9 mouse cellular contexts compared by ENCODE assay signal in genomic region chr7:25322058-25322484, GRCm38 (mm10). TPM values are rescaled to one million over a fixed set of nuclear protein-coding genes. Genes with fewer than 3 reads are reported as not detected.
DNase-seq lines count a peak whose midpoint lies in the region; ATAC-seq lines count a peak whose summit lies in the region.
"Had no signal": no experiment of that assay in that cellular context is flagged by ENCODE, and none has a peak within 500 bp of the region (broad histone marks: within the 10 kb centered on the region; RNA-seq: fewer than 3 reads in every experiment).

No protein-coding gene starts in this region.

- no peaks in the 10 kb centered on the region for H3K36me3 ChIP-seq in liver, embryonic 11.5 days (ENCODE audit: control insufficient read depth, insufficient read depth, low read length)
- no peaks in the 10 kb centered on the region for H3K36me3 ChIP-seq in liver, embryonic 12.5 days
- H3K36me3 ChIP-seq in forebrain, embryonic 11.5 days (ENCODE audit: control insufficient read depth, insufficient read depth, low read length): no peaks in the 10 kb centered on the region
- 0 out of 2 replicates have a peak, but pooled peaks cover 2% of the 10 kb centered on the region for H3K36me3 ChIP-seq in neural tube, embryonic 13.5 days

- H3K4me3 ChIP-seq in liver, embryonic 11.5 days (ENCODE audit: low read depth, low read length): no peak overlapping the region
- no peak overlapping the region for H3K4me3 ChIP-seq in liver, embryonic 12.5 days
- no peak overlapping the region for H3K4me3 ChIP-seq in forebrain, embryonic 11.5 days (ENCODE audit: low read depth, low read length)
- H3K4me3 ChIP-seq in neural tube, embryonic 13.5 days: no peak overlapping the region

- peak overlapping the region; percentile 70; the same call in 1 of the 2 replicates for H3K27ac ChIP-seq in liver, embryonic 11.5 days (ENCODE audit: low read depth, low read length)
- H3K27ac ChIP-seq in liver, embryonic 12.5 days: no peak overlapping the region
- peak overlapping the region; percentile 74 for H3K27ac ChIP-seq in forebrain, embryonic 11.5 days (ENCODE audit: low read depth, low read length)
- peak overlapping the region; percentile 61 for H3K27ac ChIP-seq in neural tube, embryonic 13.5 days (replicated peaks)

- no peak overlapping the region for H3K9ac ChIP-seq in liver, embryonic 11.5 days (ENCODE audit: low read depth, low read length)
- no peak overlapping the region for H3K9ac ChIP-seq in liver, embryonic 12.5 days
- H3K9ac ChIP-seq in forebrain, embryonic 11.5 days (ENCODE audit: low read length): peak overlapping the region; percentile 42
- no peak overlapping the region for H3K9ac ChIP-seq in neural tube, embryonic 13.5 days

- 39% methylated on average over 6 of the region's 6 CpGs for WGBS in liver, embryonic 11.5 days
- WGBS in liver, embryonic 12.5 days (ENCODE audit: insufficient replicate concordance): 43% methylated on average over 6 of the region's 6 CpGs
- 3% methylated on average over 6 of the region's 6 CpGs for WGBS in forebrain, embryonic 11.5 days
- WGBS in neural tube, embryonic 13.5 days: 9% methylated on average over 6 of the region's 6 CpGs

- ATAC-seq in liver, embryonic 11.5 days (replicated peaks; ENCODE audit: low FRiP score): no peak
- no peak for ATAC-seq in liver, embryonic 12.5 days
- ATAC-seq in forebrain, embryonic 11.5 days (replicated peaks; ENCODE audit: low FRiP score): peak; percentile 59
- no peak for ATAC-seq in neural tube, embryonic 13.5 days (ENCODE audit: low read depth)
- ATAC-seq in megakaryocyte progenitor cell, adult 5-6 weeks (replicated peaks; ENCODE audit: poor library complexity): no peak
- ATAC-seq in frontal cortex, adult (ENCODE audit: low TSS enrichment): no peak

- H3K27me3 ChIP-seq in liver, embryonic 11.5 days (replicated peaks; ENCODE audit: control insufficient read depth, insufficient read depth, low read length): no peaks in the 10 kb centered on the region
- peaks cover 5% of the 10 kb centered on the region for H3K27me3 ChIP-seq in liver, embryonic 12.5 days (replicated peaks)
- no peaks in the 10 kb centered on the region for H3K27me3 ChIP-seq in forebrain, embryonic 11.5 days (ENCODE audit: control insufficient read depth, insufficient read depth, low read length)
- H3K27me3 ChIP-seq in neural tube, embryonic 13.5 days: no peaks in the 10 kb centered on the region

- no peaks in the 10 kb centered on the region for H3K9me3 ChIP-seq in liver, embryonic 11.5 days (ENCODE audit: control insufficient read depth, low read length)
- no peaks in the 10 kb centered on the region for H3K9me3 ChIP-seq in liver, embryonic 12.5 days (replicated peaks)
- no peaks in the 10 kb centered on the region for H3K9me3 ChIP-seq in forebrain, embryonic 11.5 days (ENCODE audit: control insufficient read depth, low read length)
- H3K9me3 ChIP-seq in neural tube, embryonic 13.5 days: no peaks in the 10 kb centered on the region

- H3K4me2 ChIP-seq in liver, embryonic 11.5 days: peak overlapping the region; percentile 26; the same call in 1 of the 2 replicates
- H3K4me2 ChIP-seq in liver, embryonic 12.5 days: no peak overlapping the region
- peak overlapping the region; percentile 28; the same call in 1 of the 2 replicates for H3K4me2 ChIP-seq in forebrain, embryonic 11.5 days (ENCODE audit: low read depth, low read length, severe bottlenecking)
- peak overlapping the region; percentile 9 for H3K4me2 ChIP-seq in neural tube, embryonic 13.5 days

- peak; percentile 49 for DNase-seq in liver, embryonic 11.5 days (ENCODE audit: low spot score)
- DNase-seq in forebrain, embryonic 11.5 days (ENCODE audit: low spot score): peak; percentile 79
- peak; percentile 69 for DNase-seq in kidney, postnatal 10 days
- no peak for DNase-seq in spleen, postnatal 36 days (ENCODE audit: low spot score in 2 of 2)

- peaks cover 5% of the 10 kb centered on the region for H3K4me1 ChIP-seq in liver, embryonic 11.5 days (replicated peaks; ENCODE audit: control insufficient read depth, insufficient read depth, low read length)
- H3K4me1 ChIP-seq in liver, embryonic 12.5 days: peaks cover 16% of the 10 kb centered on the region
- 0 out of 2 replicates have a peak, but pooled peaks cover 10% of the 10 kb centered on the region for H3K4me1 ChIP-seq in forebrain, embryonic 11.5 days (replicated peaks; ENCODE audit: control insufficient read depth, insufficient read depth, low read length)
- H3K4me1 ChIP-seq in neural tube, embryonic 13.5 days (replicated peaks): peaks cover 35% of the 10 kb centered on the region

RNA-seq across cellular contexts. Expression of gene Megf8, which starts 5.1 kb away (rescaled TPM):
- 5.1 and 5.5 TPM in 2 replicates for polyA plus RNA-seq in liver, embryonic 11.5 days (2014; fragmentation: Nextera tagmentation; extraction: Ambion mirVana)
- 2.6 TPM in 2 replicates for polyA plus RNA-seq in liver, embryonic 12.5 days (2016; fragmentation: Nextera tagmentation; extraction: Ambion mirVana)
- polyA plus RNA-seq in forebrain, embryonic 11.5 days (2014; fragmentation: Nextera tagmentation; extraction: Ambion mirVana): 13.8 and 14.6 TPM in 2 replicates
- polyA plus RNA-seq in neural tube, embryonic 13.5 days (2015; fragmentation: Nextera tagmentation; extraction: Ambion mirVana): 18.3 TPM in 2 replicates
- 2.2 and 2.5 TPM in 2 replicates for total RNA-seq in megakaryocyte progenitor cell, adult 5-6 weeks (2015)
- 3.5 and 3.9 TPM in 2 replicates for total RNA-seq in megakaryocyte progenitor cell, adult 5-6 weeks (2017)

RNA-seq across cellular contexts. Expression of gene Tmem145, which starts 16.2 kb away (rescaled TPM):
- polyA plus RNA-seq in liver, embryonic 11.5 days (2014; fragmentation: Nextera tagmentation; extraction: Ambion mirVana): 0.16 and 0.32 TPM in 2 replicates
- 0.14 TPM in 2 replicates for polyA plus RNA-seq in liver, embryonic 12.5 days (2016; fragmentation: Nextera tagmentation; extraction: Ambion mirVana)
- polyA plus RNA-seq in forebrain, embryonic 11.5 days (2014; fragmentation: Nextera tagmentation; extraction: Ambion mirVana): 6.7 and 7.7 TPM in 2 replicates
- 51.7 and 52.2 TPM in 2 replicates for polyA plus RNA-seq in neural tube, embryonic 13.5 days (2015; fragmentation: Nextera tagmentation; extraction: Ambion mirVana)
- total RNA-seq in megakaryocyte progenitor cell, adult 5-6 weeks (2015): not detected in 2 replicates
- not detected in 2 replicates for total RNA-seq in megakaryocyte progenitor cell, adult 5-6 weeks (2017)

RNA-seq across cellular contexts. Expression of gene Prr19, which starts 20.9 kb away (rescaled TPM):
- polyA plus RNA-seq in liver, embryonic 11.5 days (2014; fragmentation: Nextera tagmentation; extraction: Ambion mirVana): 0.32 and 0.68 TPM in 2 replicates
- 0.10 and 0.14 TPM in 2 replicates for polyA plus RNA-seq in liver, embryonic 12.5 days (2016; fragmentation: Nextera tagmentation; extraction: Ambion mirVana)
- polyA plus RNA-seq in forebrain, embryonic 11.5 days (2014; fragmentation: Nextera tagmentation; extraction: Ambion mirVana): 1.1 and 1.7 TPM in 2 replicates
- polyA plus RNA-seq in neural tube, embryonic 13.5 days (2015; fragmentation: Nextera tagmentation; extraction: Ambion mirVana): 2.1 and 2.9 TPM in 2 replicates
- total RNA-seq in megakaryocyte progenitor cell, adult 5-6 weeks (2015): not detected in 2 replicates
- total RNA-seq in megakaryocyte progenitor cell, adult 5-6 weeks (2017): not detected in 2 replicates
- polyA plus RNA-seq: liver, embryonic 16.5 days had no signal

RNA-seq across cellular contexts. Expression of gene Pafah1b3, which starts 24.3 kb away (rescaled TPM):
- 104 and 106 TPM in 2 replicates for polyA plus RNA-seq in liver, embryonic 11.5 days (2014; fragmentation: Nextera tagmentation; extraction: Ambion mirVana)
- 44.1 and 51.0 TPM in 2 replicates for polyA plus RNA-seq in liver, embryonic 12.5 days (2016; fragmentation: Nextera tagmentation; extraction: Ambion mirVana)
- polyA plus RNA-seq in forebrain, embryonic 11.5 days (2014; fragmentation: Nextera tagmentation; extraction: Ambion mirVana): 298 and 321 TPM in 2 replicates
- 525 and 535 TPM in 2 replicates for polyA plus RNA-seq in neural tube, embryonic 13.5 days (2015; fragmentation: Nextera tagmentation; extraction: Ambion mirVana)
- 10.9 and 20.0 TPM in 2 replicates for total RNA-seq in megakaryocyte progenitor cell, adult 5-6 weeks (2015)
- 14.7 and 15.0 TPM in 2 replicates for total RNA-seq in megakaryocyte progenitor cell, adult 5-6 weeks (2017)

RNA-seq across cellular contexts. Expression of gene Cnfn, which starts 47.5 kb away (rescaled TPM):
- not detected in 2 replicates for polyA plus RNA-seq in liver, embryonic 11.5 days (2014; fragmentation: Nextera tagmentation; extraction: Ambion mirVana)
- not detected in 2 replicates for polyA plus RNA-seq in liver, embryonic 12.5 days (2016; fragmentation: Nextera tagmentation; extraction: Ambion mirVana)
- 0.28 TPM in 1 of 2 replicates, not detected in the other for polyA plus RNA-seq in forebrain, embryonic 11.5 days (2014; fragmentation: Nextera tagmentation; extraction: Ambion mirVana)
- not detected in 2 replicates for polyA plus RNA-seq in neural tube, embryonic 13.5 days (2015; fragmentation: Nextera tagmentation; extraction: Ambion mirVana)
- total RNA-seq in megakaryocyte progenitor cell, adult 5-6 weeks (2015): not detected in 2 replicates
- not detected in 2 replicates for total RNA-seq in megakaryocyte progenitor cell, adult 5-6 weeks (2017)
- polyA plus RNA-seq: liver, embryonic 16.5 days had no signal

Comparison
In these comparisons a context has a peak if more than half of its experiments do, and no peak if none do; other contexts are left out.
1. DNase-seq: peak in liver, embryonic 11.5 days (single experiment), forebrain, embryonic 11.5 days (single experiment) and kidney, postnatal 10 days (single experiment); none in spleen, postnatal 36 days (0 of 2).